ENCODE assay signal across 8 mouse cellular contexts in genomic region chr2:170222819-170223218, GRCm38 (mm10).
DNase-seq lines count a peak whose midpoint lies in the region; ATAC-seq and TF ChIP-seq lines count a peak whose summit lies in the region.

No protein-coding gene starts in this region.

- H3K27ac ChIP-seq in embryonic fibroblast, embryonic 13.5 days (ENCODE audit: insufficient read depth, low read length) = peak overlapping the region; percentile 30; the same call in 1 of the 2 replicates
- H3K27ac ChIP-seq in intestine, embryonic 16.5 days (ENCODE audit: low read length) = 0 out of 2 replicates have a peak overlapping the region, but pooled peaks have one; percentile 23

- peak overlapping the region; percentile 70 for H3K4me3 ChIP-seq in megakaryocyte, embryonic 14.5 days (replicated peaks)
- no peak overlapping the region for H3K4me3 ChIP-seq in embryonic fibroblast, embryonic 13.5 days (ENCODE audit: insufficient read depth, low read length)
- peak overlapping the region; percentile 12; the same call in 1 of the 2 replicates for H3K4me3 ChIP-seq in intestine, embryonic 16.5 days (ENCODE audit: low read length)

- H3K4me2 ChIP-seq in intestine, embryonic 16.5 days (ENCODE audit: low read depth, low read length) = peak overlapping the region; percentile 38

- ATAC-seq in megakaryocyte, adult 5-6 weeks (ENCODE audit: poor library complexity, severe bottlenecking) = no peak
- no peak for ATAC-seq in intestine, embryonic 16.5 days
- ATAC-seq in inflammation-experienced regulatory T-cells, adult 6 months = no peak

- peak overlapping the region; percentile 51; the same call in 1 of the 2 replicates for H3K9ac ChIP-seq in intestine, embryonic 16.5 days (ENCODE audit: low read depth, low read length)

- no peaks in the 10 kb centered on the region for H3K9me3 ChIP-seq in megakaryocyte, embryonic 14.5 days
- no peaks in the 10 kb centered on the region for H3K9me3 ChIP-seq in intestine, embryonic 16.5 days (ENCODE audit: control insufficient read depth, low read length)

- no peak for TF ChIP-seq CTCF in embryonic fibroblast, embryonic 13.5 days (IDR thresholded peaks at IDR 0.05; ENCODE audit: borderline replicate concordance, insufficient read depth, low read length)

- TF ChIP-seq POLR2A in embryonic fibroblast, embryonic 13.5 days (IDR thresholded peaks at IDR 0.05; ENCODE audit: low read depth, low read length) = no peak

- 4% methylated on average over 6 of the region's 6 CpGs for WGBS in intestine, embryonic 16.5 days

- H3K4me1 ChIP-seq in megakaryocyte, embryonic 14.5 days = peaks cover 69% of the 10 kb centered on the region
- H3K4me1 ChIP-seq in embryonic fibroblast, embryonic 13.5 days (ENCODE audit: control insufficient read depth, insufficient read depth, low read length) = peaks cover 16% of the 10 kb centered on the region
- H3K4me1 ChIP-seq in intestine, embryonic 16.5 days (ENCODE audit: control insufficient read depth, insufficient read depth, low read length) = peaks cover 34% of the 10 kb centered on the region

- no peaks in the 10 kb centered on the region for H3K27me3 ChIP-seq in megakaryocyte, embryonic 14.5 days (replicated peaks)
- no peaks in the 10 kb centered on the region for H3K27me3 ChIP-seq in intestine, embryonic 16.5 days (replicated peaks; ENCODE audit: control insufficient read depth, insufficient read depth, low read length)

- DNase-seq in naive thymus-derived CD4-positive, alpha-beta T cell, adult 2 months (ENCODE audit: low read depth) = peak; percentile 55
- DNase-seq in layer of hippocampus, adult 11-12 months (ENCODE audit: low spot score) = no peak
- no peak for DNase-seq in left cerebral cortex, adult 9 months (ENCODE audit: low spot score in 2 of 2)

- H3K36me3 ChIP-seq in megakaryocyte, embryonic 14.5 days (replicated peaks; ENCODE audit: low read length) = no peaks in the 10 kb centered on the region
- H3K36me3 ChIP-seq in intestine, embryonic 16.5 days (ENCODE audit: control insufficient read depth, insufficient read depth, low read length) = no peaks in the 10 kb centered on the region
